Mouse (Mus musculus): ENCODE measurements at regions not wholly inside any gene's neighbourhood (a gene's known extent, or its start where the extent isn't known, plus 50 kb on each side); places are given as distances from the start of the nearest gene placed in this dataset.

DNA sequence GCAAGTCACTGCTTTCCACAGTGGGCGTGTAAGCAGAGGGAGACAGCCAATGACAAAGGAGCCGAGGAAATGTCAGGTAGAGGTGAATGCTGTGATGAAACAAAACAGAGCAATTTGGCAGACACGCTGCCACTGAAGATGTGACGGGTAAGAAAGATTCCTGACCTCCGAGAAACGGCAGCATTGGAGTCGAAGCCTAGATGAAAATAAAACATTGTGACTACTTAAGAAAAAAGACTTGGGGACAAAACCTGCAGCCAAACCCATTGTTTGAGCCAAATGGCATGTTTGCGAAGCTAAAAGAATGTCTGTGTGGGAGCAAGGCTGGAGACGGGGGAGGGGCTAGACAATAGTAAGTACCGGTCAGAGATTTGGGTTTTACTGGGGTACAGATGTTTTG lies 142.0 kb downstream of the Drd1 start:
- H3K27ac ChIP-seq (ENCODE audit: control insufficient read depth, low read depth, low read length) = no peak overlapping the region
- H3K9me3 ChIP-seq (replicated peaks; ENCODE audit: insufficient read depth, low read length) = no peaks in the 10 kb centered on the region
- no peaks in the 10 kb centered on the region for H3K36me3 ChIP-seq (ENCODE audit: control insufficient read depth in 1 of 2, insufficient read depth in 2 of 2, low read length in 2 of 2)
- H3K4me3 ChIP-seq (ENCODE audit: control insufficient read depth in 1 of 2, insufficient read depth in 1 of 2, low read depth in 2 of 2, low read length in 2 of 2) = no peak overlapping the region
- no peaks in the 10 kb centered on the region for H3K27me3 ChIP-seq (ENCODE audit: control insufficient read depth in 1 of 2, insufficient read depth in 2 of 2, low read length in 2 of 2)
- DNase-seq (ENCODE audit: low read depth, low spot score) = no peak
- H3K4me1 ChIP-seq (ENCODE audit: control insufficient read depth in 1 of 2, insufficient read depth in 2 of 2, low read length in 2 of 2) = no peaks in the 10 kb centered on the region
- H3K9ac ChIP-seq (ENCODE audit: control insufficient read depth, low read depth, low read length, poor library complexity, severe bottlenecking) = no peak overlapping the region
- H3K79me2 ChIP-seq (ENCODE audit: control insufficient read depth, insufficient read depth, low read length, poor library complexity) = no peaks in the 10 kb centered on the region
- TF ChIP-seq ELF1 (IDR thresholded peaks at IDR 0.05; ENCODE audit: low read depth, low read length) (no peak), POLR2AphosphoS2 (IDR thresholded peaks at IDR 0.05; ENCODE audit: low read length) (no peak), NRF1 (IDR thresholded peaks at IDR 0.05; ENCODE audit: insufficient read depth, low read depth, low read length, poor library complexity, severe bottlenecking) (no peak), USF2 (IDR thresholded peaks at IDR 0.05; ENCODE audit: borderline replicate concordance in 1 of 2, insufficient read depth in 1 of 2, low read depth in 1 of 2, low read length in 2 of 2) (no peak), CHD2 (IDR thresholded peaks at IDR 0.05; ENCODE audit: low read length) (no peak), HCFC1 (IDR thresholded peaks at IDR 0.05; ENCODE audit: low read depth, low read length) (no peak), CHD1 (IDR thresholded peaks at IDR 0.05; ENCODE audit: low read depth, low read length) (no peak), EP300 (IDR thresholded peaks at IDR 0.05; ENCODE audit: low read depth in 1 of 2, low read length in 2 of 2) (no peak), MAX (IDR thresholded peaks at IDR 0.05; ENCODE audit: low read length) (no peak), KAT2A (conservative IDR thresholded peaks at IDR 0.05; ENCODE audit: low read depth, low read length) (no peak), TAL1 (IDR thresholded peaks at IDR 0.05; ENCODE audit: low read length) (no peak), MYC (IDR thresholded peaks at IDR 0.05; ENCODE audit: low read depth, low read length) (no peak), RCOR1 (IDR thresholded peaks at IDR 0.05; ENCODE audit: low read depth, low read length) (no peak), POLR2AphosphoS5 (IDR thresholded peaks at IDR 0.05; ENCODE audit: borderline replicate concordance, low read depth, low read length) (no peak), ZKSCAN1 (IDR thresholded peaks at IDR 0.05; ENCODE audit: low read depth, low read length) (no peak), MAFK (IDR thresholded peaks at IDR 0.05; ENCODE audit: borderline replicate concordance, low read depth, low read length) (no peak), JUND (IDR thresholded peaks at IDR 0.05; ENCODE audit: low read depth, low read length) (no peak), GABPA (IDR thresholded peaks at IDR 0.05; ENCODE audit: low read depth, low read length) (no peak), POLR2A (IDR thresholded peaks at IDR 0.05; ENCODE audit: control insufficient read depth in 1 of 2, insufficient read depth in 1 of 2, low read depth in 1 of 2, low read length in 2 of 2, poor library complexity in 1 of 2) (no peak), ZC3H11A (IDR thresholded peaks at IDR 0.05; ENCODE audit: low read depth, low read length) (no peak)

- Histone ChIP-seq H3K79me2 (ENCODE audit: control insufficient read depth, insufficient read depth, low read length, poor library complexity) (no peaks in the 10 kb centered on the region), H3K27me3 (ENCODE audit: control insufficient read depth in 1 of 2, insufficient read depth in 2 of 2, low read length in 2 of 2) (no peaks in the 10 kb centered on the region), H3K36me3 (ENCODE audit: control insufficient read depth in 1 of 2, insufficient read depth in 2 of 2, low read length in 2 of 2) (no peaks in the 10 kb centered on the region)
Measured at GRCm38 (mm10) chr13:53911846-53912245, 143.7 kb downstream of the Drd1 start.

More at GRCm38 (mm10) chr13:53911846-53912245, 143.7 kb downstream of the Drd1 start:
- TF ChIP-seq NRF1 (IDR thresholded peaks at IDR 0.05; ENCODE audit: insufficient read depth, low read depth, low read length, poor library complexity, severe bottlenecking) (no peak), POLR2A (IDR thresholded peaks at IDR 0.05; ENCODE audit: control insufficient read depth in 1 of 2, insufficient read depth in 1 of 2, low read depth in 1 of 2, low read length in 2 of 2, poor library complexity in 1 of 2) (no peak), SIN3A (IDR thresholded peaks at IDR 0.05; ENCODE audit: low read length) (no peak), KAT2A (conservative IDR thresholded peaks at IDR 0.05; ENCODE audit: low read depth, low read length) (no peak), SMC3 (IDR thresholded peaks at IDR 0.05; ENCODE audit: low read depth, low read length) (no peak), JUND (IDR thresholded peaks at IDR 0.05; ENCODE audit: low read depth, low read length) (no peak), CHD2 (IDR thresholded peaks at IDR 0.05; ENCODE audit: low read length) (no peak), MAX (IDR thresholded peaks at IDR 0.05; ENCODE audit: low read length) (no peak), ZNF384 (IDR thresholded peaks at IDR 0.05; ENCODE audit: low read depth, low read length) (no peak), TCF12 (IDR thresholded peaks at IDR 0.05; ENCODE audit: low read depth, low read length) (no peak), MYB (IDR thresholded peaks at IDR 0.05; ENCODE audit: low read depth, low read length) (no peak), UBTF (IDR thresholded peaks at IDR 0.05; ENCODE audit: borderline replicate concordance, insufficient read depth, low read depth, low read length) (no peak), ETS1 (IDR thresholded peaks at IDR 0.05; ENCODE audit: low read depth, low read length) (no peak), ZKSCAN1 (IDR thresholded peaks at IDR 0.05; ENCODE audit: low read depth, low read length) (no peak), GABPA (IDR thresholded peaks at IDR 0.05; ENCODE audit: low read depth, low read length) (no peak), USF2 (IDR thresholded peaks at IDR 0.05; ENCODE audit: borderline replicate concordance in 1 of 2, insufficient read depth in 1 of 2, low read depth in 1 of 2, low read length in 2 of 2) (no peak), E2F4 (IDR thresholded peaks at IDR 0.05; ENCODE audit: borderline replicate concordance, low read depth, low read length) (no peak), HCFC1 (IDR thresholded peaks at IDR 0.05; ENCODE audit: low read depth, low read length) (no peak)
- DNase-seq (ENCODE audit: low read depth, low spot score) = no peak
- H3K4me3 ChIP-seq (ENCODE audit: control insufficient read depth in 1 of 2, insufficient read depth in 1 of 2, low read depth in 2 of 2, low read length in 2 of 2) = no peak overlapping the region
- no peaks in the 10 kb centered on the region for H3K4me1 ChIP-seq (ENCODE audit: control insufficient read depth in 1 of 2, insufficient read depth in 2 of 2, low read length in 2 of 2)
- no peak overlapping the region for H3K9ac ChIP-seq (ENCODE audit: control insufficient read depth, low read depth, low read length, poor library complexity, severe bottlenecking)
- H3K9me3 ChIP-seq (replicated peaks; ENCODE audit: insufficient read depth, low read length) = no peaks in the 10 kb centered on the region
- no peak overlapping the region for H3K27ac ChIP-seq (ENCODE audit: control insufficient read depth, low read depth, low read length)
